Mouse (Mus musculus) liver, adult 2 months (tissue): ENCODE data around the gene Cacna1c.

Experiments
- CTCF ChIP-seq: fragments of 200-500 bp; IDR thresholded peaks from 2 replicates; pipeline ENCODE4 v1.5.1; 2011; ENCODE audit warnings: low read depth, low read length, control low read depth
- POLR2A ChIP-seq: fragments of 200-500 bp; IDR thresholded peaks from 2 replicates; pipeline ENCODE4 v1.6.1; 2011; ENCODE audit warnings: low read length, control low read depth; ENCODE audit not compliant: insufficient read depth; ENCODE audit errors: extremely low read depth

DNA sequence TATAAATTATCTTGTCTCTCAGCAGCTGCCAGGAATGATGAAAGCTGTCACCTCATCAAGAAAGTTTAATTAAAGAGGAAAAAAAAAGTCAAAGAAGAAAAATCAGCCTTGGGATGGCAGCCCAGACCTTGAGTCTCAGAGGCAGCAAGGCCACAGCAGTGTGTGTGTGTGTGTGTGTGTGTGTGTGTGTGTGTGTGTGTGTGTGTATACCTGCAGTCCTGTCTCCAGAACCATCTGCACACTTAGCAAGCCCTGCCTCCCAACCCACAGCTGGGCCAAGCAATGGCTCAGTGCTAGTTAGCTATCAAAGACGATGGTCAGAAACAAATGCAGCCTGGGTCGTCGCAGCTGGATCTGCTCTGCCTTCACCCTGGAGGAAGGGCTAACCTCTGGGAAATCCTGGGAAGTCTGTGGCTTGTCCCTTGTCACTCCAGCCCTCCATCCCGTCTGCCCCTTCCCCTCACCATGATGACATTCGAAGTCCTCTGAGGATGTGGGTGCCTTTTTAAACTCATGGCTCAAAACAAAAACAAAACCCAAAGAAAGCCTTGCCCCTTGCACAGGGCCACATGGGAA is 378.2 kb downstream of the Cacna1c start:
- TF ChIP-seq CTCF (no peak), POLR2A (no peak)
